Mouse (Mus musculus): Measurements from ENCODE around the gene Arcn1.

- no peak for TF ChIP-seq POLR2A (IDR thresholded peaks at IDR 0.05; ENCODE audit: borderline replicate concordance, control insufficient read depth, low read depth, low read length)
- no peak for TF ChIP-seq CTCF (IDR thresholded peaks at IDR 0.05; ENCODE audit: control insufficient read depth, insufficient read depth, low read length)
Measured at GRCm38 (mm10) chr9:44716997-44717821, 50.4 kb downstream of the Arcn1 start.
